Mouse (Mus musculus): Measurements from ENCODE around the gene Ehd1. TPM values are rescaled to one million over a fixed set of nuclear protein-coding genes. Genes with fewer than 3 reads are reported as not detected.

Gene Ehd1
- polyA plus RNA-seq, 1 experiment: 285 TPM

DNA sequence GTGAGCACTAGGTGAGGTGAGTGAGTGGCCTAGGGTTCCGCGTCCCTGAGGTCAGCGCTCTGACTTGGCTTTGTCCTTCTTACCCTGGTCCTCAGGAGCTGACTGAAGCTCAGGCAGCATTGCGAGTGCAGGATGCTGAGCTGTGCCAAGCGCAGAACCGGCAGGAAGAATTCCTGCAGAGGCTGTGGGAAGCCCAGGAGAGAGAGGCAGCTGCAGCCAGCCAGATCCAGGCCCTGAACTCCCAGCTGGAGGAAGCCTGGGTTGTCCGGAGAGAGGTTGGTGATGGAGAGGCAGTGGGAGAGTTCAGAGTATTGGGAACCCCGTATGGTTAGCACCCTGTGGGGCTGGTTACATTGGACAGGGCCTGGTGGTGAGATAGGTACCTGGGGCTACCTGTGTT lies 37.3 kb downstream of the Ehd1 start:
- no peak for DNase-seq (ENCODE audit: low read depth in 1 of 2, low spot score in 2 of 2)
- WGBS: 91% methylated on average over 8 of the region's 8 CpGs
- TF ChIP-seq POLR2A (IDR thresholded peaks at IDR 0.05; ENCODE audit: low read depth, low read length) (no peak), CTCF (IDR thresholded peaks at IDR 0.05; ENCODE audit: extremely low read depth, insufficient read depth, insufficient read length, insufficient replicate concordance) (no peak)
- no peak overlapping the region for H3K4me3 ChIP-seq (ENCODE audit: extremely low read depth, insufficient read depth, insufficient read length)
- peaks cover 17% of the 10 kb centered on the region for H3K36me3 ChIP-seq (ENCODE audit: control insufficient read depth, insufficient read depth, low read length)
- no peaks in the 10 kb centered on the region for H3K4me1 ChIP-seq (ENCODE audit: control insufficient read depth, insufficient read depth, insufficient read length)
- no peak overlapping the region for H3K27ac ChIP-seq (ENCODE audit: insufficient read depth, low read length)
- no peaks in the 10 kb centered on the region for H3K27me3 ChIP-seq (ENCODE audit: control insufficient read depth, insufficient read depth, low read length)

GRCm38 (mm10) chr19:6314513-6314912 lies 38.0 kb downstream of the Ehd1 start:
- no peaks in the 10 kb centered on the region for H3K27me3 ChIP-seq (ENCODE audit: control insufficient read depth, insufficient read depth, low read length)
- H3K4me1 ChIP-seq (ENCODE audit: control insufficient read depth, insufficient read depth, insufficient read length): no peaks in the 10 kb centered on the region
- no peak overlapping the region for H3K4me3 ChIP-seq (ENCODE audit: extremely low read depth, insufficient read depth, insufficient read length)
- WGBS: 76% methylated on average over 8 of the region's 8 CpGs
- no peak overlapping the region for H3K27ac ChIP-seq (ENCODE audit: insufficient read depth, low read length)
- H3K36me3 ChIP-seq (ENCODE audit: control insufficient read depth, insufficient read depth, low read length): peaks cover 17% of the 10 kb centered on the region
- TF ChIP-seq POLR2A (IDR thresholded peaks at IDR 0.05; ENCODE audit: low read depth, low read length) (no peak), CTCF (IDR thresholded peaks at IDR 0.05; ENCODE audit: extremely low read depth, insufficient read depth, insufficient read length, insufficient replicate concordance) (no peak)
- DNase-seq (ENCODE audit: low read depth in 1 of 2, low spot score in 2 of 2): no peak

GRCm38 (mm10) chr19:6315573-6315972 lies 39.0 kb downstream of the Ehd1 start:
- 90% methylated on average over 14 of the region's 14 CpGs for WGBS
- TF ChIP-seq CTCF (IDR thresholded peaks at IDR 0.05; ENCODE audit: extremely low read depth, insufficient read depth, insufficient read length, insufficient replicate concordance) (no peak), POLR2A (IDR thresholded peaks at IDR 0.05; ENCODE audit: low read depth, low read length) (no peak)

DNA sequence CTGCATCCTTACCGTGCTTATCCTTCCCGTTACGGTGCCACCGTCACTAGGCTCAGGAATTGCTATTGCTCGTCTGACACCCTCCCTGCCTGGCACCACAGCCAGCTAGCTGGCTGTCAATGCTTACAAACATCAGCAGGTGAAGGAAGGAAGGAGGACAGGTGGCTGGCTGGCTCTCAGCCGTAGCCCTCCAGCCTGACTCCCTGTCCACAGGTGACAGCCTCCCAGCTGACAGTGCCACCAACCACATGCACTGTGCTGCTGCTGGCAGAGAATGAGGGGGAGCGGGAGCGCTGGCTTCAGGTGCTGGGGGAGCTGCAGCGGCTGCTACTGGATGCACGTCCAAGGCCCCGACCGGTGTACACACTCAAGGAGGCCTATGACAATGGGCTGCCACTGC lies 41.6 kb downstream of the Ehd1 start:
- TF ChIP-seq CTCF (IDR thresholded peaks at IDR 0.05; ENCODE audit: extremely low read depth, insufficient read depth, insufficient read length, insufficient replicate concordance): no peak
- no peak for DNase-seq (ENCODE audit: low read depth in 1 of 2, low spot score in 2 of 2)
- H3K4me1 ChIP-seq (ENCODE audit: control insufficient read depth, insufficient read depth, insufficient read length): no peaks in the 10 kb centered on the region
- H3K36me3 ChIP-seq (ENCODE audit: control insufficient read depth, insufficient read depth, low read length): peaks cover 19% of the 10 kb centered on the region
- WGBS: 95% methylated on average over 12 of the region's 12 CpGs
- no peak overlapping the region for H3K27ac ChIP-seq (ENCODE audit: insufficient read depth, low read length)
- H3K27me3 ChIP-seq (ENCODE audit: control insufficient read depth, insufficient read depth, low read length): no peaks in the 10 kb centered on the region
- no peak overlapping the region for H3K4me3 ChIP-seq (ENCODE audit: extremely low read depth, insufficient read depth, insufficient read length)

More at GRCm38 (mm10) chr19:6315573-6315972, 39.0 kb downstream of the Ehd1 start:
- peaks cover 17% of the 10 kb centered on the region for H3K36me3 ChIP-seq (ENCODE audit: control insufficient read depth, insufficient read depth, low read length)
- H3K4me1 ChIP-seq (ENCODE audit: control insufficient read depth, insufficient read depth, insufficient read length): no peaks in the 10 kb centered on the region
- DNase-seq (ENCODE audit: low read depth in 1 of 2, low spot score in 2 of 2): no peak
- H3K27ac ChIP-seq (ENCODE audit: insufficient read depth, low read length): no peak overlapping the region
- no peak overlapping the region for H3K4me3 ChIP-seq (ENCODE audit: extremely low read depth, insufficient read depth, insufficient read length)
- no peaks in the 10 kb centered on the region for H3K27me3 ChIP-seq (ENCODE audit: control insufficient read depth, insufficient read depth, low read length)

DNA sequence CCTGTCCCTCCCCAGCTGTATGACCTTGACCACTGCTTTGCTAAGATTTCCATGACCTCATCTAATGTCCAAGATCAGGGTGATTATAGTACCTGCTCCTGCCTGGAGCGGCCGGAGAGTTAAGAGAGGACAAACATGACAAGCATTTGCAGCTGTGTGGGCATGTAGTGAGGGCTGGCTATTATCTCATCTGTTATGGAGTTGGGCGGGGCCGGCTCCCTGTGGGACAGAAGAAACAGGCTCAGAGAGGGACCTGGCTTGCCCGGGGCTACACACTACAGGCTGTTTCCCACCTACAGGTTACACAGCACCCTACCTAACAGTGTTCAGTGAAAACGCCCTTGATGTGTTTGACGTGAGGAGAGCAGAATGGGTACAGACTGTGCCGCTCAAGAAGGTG lies 44.8 kb downstream of the Ehd1 start:
- H3K27ac ChIP-seq (ENCODE audit: insufficient read depth, low read length): no peak overlapping the region
- no peaks in the 10 kb centered on the region for H3K27me3 ChIP-seq (ENCODE audit: control insufficient read depth, insufficient read depth, low read length)
- WGBS: 82% methylated on average over 8 of the region's 8 CpGs
- no peaks in the 10 kb centered on the region for H3K4me1 ChIP-seq (ENCODE audit: control insufficient read depth, insufficient read depth, insufficient read length)
- no peak overlapping the region for H3K4me3 ChIP-seq (ENCODE audit: extremely low read depth, insufficient read depth, insufficient read length)
- TF ChIP-seq POLR2A (IDR thresholded peaks at IDR 0.05; ENCODE audit: low read depth, low read length) (no peak), CTCF (IDR thresholded peaks at IDR 0.05; ENCODE audit: extremely low read depth, insufficient read depth, insufficient read length, insufficient replicate concordance) (no peak)
- no peak for DNase-seq (ENCODE audit: low read depth in 1 of 2, low spot score in 2 of 2)
- H3K36me3 ChIP-seq (ENCODE audit: control insufficient read depth, insufficient read depth, low read length): peaks cover 11% of the 10 kb centered on the region

DNA sequence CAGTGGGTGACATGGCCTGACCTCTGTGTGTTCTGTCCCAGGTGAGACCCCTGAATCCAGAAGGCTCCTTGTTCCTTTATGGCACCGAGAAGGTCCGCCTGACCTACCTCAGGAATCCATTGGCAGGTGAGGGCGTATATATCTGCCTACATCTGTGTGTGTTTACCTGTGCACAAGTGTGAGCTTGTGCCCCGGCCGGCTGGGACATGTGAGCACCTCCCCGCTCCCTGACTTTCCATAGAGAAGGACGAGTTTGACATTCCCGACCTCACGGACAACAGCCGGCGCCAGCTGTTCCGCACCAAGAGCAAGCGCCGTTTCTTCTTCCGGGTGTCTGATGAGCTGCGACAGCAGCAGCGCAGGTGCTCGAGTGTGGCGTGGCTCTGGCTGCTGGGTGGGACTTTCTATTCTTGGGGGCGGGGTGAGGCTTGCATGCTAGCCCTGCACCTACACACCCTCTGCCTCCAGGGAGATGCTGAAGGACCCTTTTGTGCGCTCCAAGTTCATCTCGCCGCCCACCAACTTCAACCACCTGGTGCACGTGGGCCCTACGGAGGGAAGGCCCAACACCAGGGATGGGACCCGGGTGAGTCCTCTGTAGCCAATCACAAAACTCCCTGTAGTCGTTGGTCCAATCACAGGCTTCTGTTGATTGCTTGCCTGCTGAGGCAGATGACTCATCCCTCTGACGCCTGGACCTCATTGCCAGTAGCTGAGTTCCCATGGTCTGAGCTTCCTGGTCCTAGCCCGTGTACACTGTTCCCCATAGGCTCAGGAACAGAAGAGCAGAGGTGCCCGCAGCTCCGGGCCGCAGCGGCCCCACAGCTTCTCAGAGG lies 45.5 kb downstream of the Ehd1 start:
- Histone ChIP-seq H3K27ac (ENCODE audit: insufficient read depth, low read length) (no peak overlapping the region), H3K36me3 (ENCODE audit: control insufficient read depth, insufficient read depth, low read length) (peaks cover 8% of the 10 kb centered on the region), H3K27me3 (ENCODE audit: control insufficient read depth, insufficient read depth, low read length) (no peaks in the 10 kb centered on the region), H3K4me1 (ENCODE audit: control insufficient read depth, insufficient read depth, insufficient read length) (no peaks in the 10 kb centered on the region), H3K4me3 (ENCODE audit: extremely low read depth, insufficient read depth, insufficient read length) (no peak overlapping the region)
- 93% methylated on average over 33 of the region's 33 CpGs for WGBS
- TF ChIP-seq CTCF (IDR thresholded peaks at IDR 0.05; ENCODE audit: extremely low read depth, insufficient read depth, insufficient read length, insufficient replicate concordance) (no peak), POLR2A (IDR thresholded peaks at IDR 0.05; ENCODE audit: low read depth, low read length) (no peak)
- DNase-seq (ENCODE audit: low read depth in 1 of 2, low spot score in 2 of 2): no peak

GRCm38 (mm10) chr19:6324751-6325150 lies 48.2 kb downstream of the Ehd1 start:
- 91% methylated on average over 9 of the region's 9 CpGs for WGBS
- Histone ChIP-seq H3K4me1 (ENCODE audit: control insufficient read depth, insufficient read depth, insufficient read length) (no peaks in the 10 kb centered on the region), H3K36me3 (ENCODE audit: control insufficient read depth, insufficient read depth, low read length) (peaks cover 2% of the 10 kb centered on the region; the same call in 1 of the 2 replicates), H3K27ac (ENCODE audit: insufficient read depth, low read length) (no peak overlapping the region), H3K4me3 (ENCODE audit: extremely low read depth, insufficient read depth, insufficient read length) (no peak overlapping the region), H3K27me3 (ENCODE audit: control insufficient read depth, insufficient read depth, low read length) (no peaks in the 10 kb centered on the region)
- no peak for DNase-seq (ENCODE audit: low read depth in 1 of 2, low spot score in 2 of 2)
- TF ChIP-seq CTCF (IDR thresholded peaks at IDR 0.05; ENCODE audit: extremely low read depth, insufficient read depth, insufficient read length, insufficient replicate concordance) (no peak), POLR2A (IDR thresholded peaks at IDR 0.05; ENCODE audit: low read depth, low read length) (no peak)

All from spleen, adult 2 months (tissue).